Mouse (Mus musculus) hindbrain, embryonic 10.5 days (tissue): ENCODE results near the gene Ube2d2b. TPM values are rescaled to one million over a fixed set of nuclear protein-coding genes. Genes with fewer than 3 reads are reported as not detected.

Source experiments
- DNase-seq: peaks from one replicate; pipeline ENCODE4 v3.0.0-alpha.2; 2017; ENCODE audit warnings: low spot score
- H3K27ac ChIP-seq: fragments of 300-500 bp; sonication (generic); 2 replicates; pipeline ENCODE4 v1.5.1; 2016; ENCODE audit warnings: mild to moderate bottlenecking, moderate library complexity
- H3K27me3 ChIP-seq: fragments of 300-500 bp; sonication (generic); 2 replicates; pipeline ENCODE4 v1.6.1; 2016; ENCODE audit warnings: mild to moderate bottlenecking; ENCODE audit not compliant: poor library complexity, insufficient read depth, severe bottlenecking
- H3K36me3 ChIP-seq: fragments of 300-500 bp; sonication (generic); 2 replicates; pipeline ENCODE4 v1.6.1; 2016; ENCODE audit warnings: mild to moderate bottlenecking, moderate library complexity
- H3K4me1 ChIP-seq: fragments of 300-500 bp; sonication (generic); replicated peaks from 2 replicates; pipeline ENCODE4 v1.6.1; 2016; ENCODE audit warnings: mild to moderate bottlenecking
- H3K4me3 ChIP-seq: fragments of 300-500 bp; sonication (generic); 2 replicates; pipeline ENCODE4 v1.5.1; 2016; ENCODE audit warnings: mild to moderate bottlenecking, moderate library complexity
- H3K9me3 ChIP-seq: fragments of 300-500 bp; sonication (generic); 2 replicates; pipeline ENCODE4 v1.6.1; 2016; ENCODE audit warnings: mild to moderate bottlenecking, moderate library complexity
- WGBS: fragments of 180-500 bp; shearing (Covaris S2); methylation state at CpG from one replicate; pipeline ENCODE4 v1.1.7; 2016; 5-methylcytosine and 5-hydroxymethylcytosine counted together
- polyA plus RNA-seq: library from polyadenylated mRNA; unstranded; fragments of >200 nt; fragmentation: Nextera tagmentation; extraction: Ambion mirVana; gene quantifications from 2 replicates; pipeline ENCODE4 v1.2.1, GENCODE M21; 2016

Gene Ube2d2b
- polyA plus RNA-seq, 1 experiment from 2014 or later = 0.09 TPM

- H3K4me1 ChIP-seq = no peaks in the 10 kb centered on the region
- peaks cover 8% of the 10 kb centered on the region for H3K36me3 ChIP-seq
- no peak for DNase-seq
- H3K27me3 ChIP-seq = no peaks in the 10 kb centered on the region
- no peak overlapping the region for H3K4me3 ChIP-seq
- H3K9me3 ChIP-seq = no peaks in the 10 kb centered on the region
- WGBS = 80% methylated on average over 1 of the region's 1 CpGs
- H3K27ac ChIP-seq = no peak overlapping the region
These were observed 7.4 kb upstream of the Ube2d2b start for GRCm38 (mm10) chr5:107822521-107822920.

DNA sequence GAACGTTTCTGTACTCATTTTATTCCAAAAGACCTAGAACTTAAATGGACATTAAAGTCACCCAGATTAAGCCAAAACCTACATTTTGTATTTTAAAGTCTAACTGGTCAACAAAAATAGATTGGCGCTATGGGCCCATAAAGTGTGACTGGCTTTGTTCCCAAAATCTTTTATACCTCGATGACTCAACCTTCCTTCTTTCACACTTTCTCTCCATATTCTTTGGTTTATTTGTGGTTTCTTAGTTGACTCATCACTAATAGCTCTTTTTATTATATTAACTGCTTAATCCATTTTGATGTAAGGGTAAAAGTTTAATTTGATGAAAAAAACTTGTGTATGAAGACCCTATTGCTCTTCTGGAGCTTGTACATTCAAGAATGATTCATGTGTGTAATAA lies 1.5 kb downstream of the Ube2d2b start:
- H3K27ac ChIP-seq = no peak overlapping the region
- no peak for DNase-seq
- no peaks in the 10 kb centered on the region for H3K4me1 ChIP-seq
- peaks cover 13% of the 10 kb centered on the region for H3K36me3 ChIP-seq
- H3K27me3 ChIP-seq = no peaks in the 10 kb centered on the region
- WGBS = 96% methylated on average over 3 of the region's 3 CpGs
- no peak overlapping the region for H3K4me3 ChIP-seq
- H3K9me3 ChIP-seq = peaks cover 8% of the 10 kb centered on the region; the same call in 1 of the 2 replicates

GRCm38 (mm10) chr5:107834287-107834686 lies 4.4 kb downstream of the Ube2d2b start:
- DNase-seq = no peak
- Histone ChIP-seq H3K27ac (no peak overlapping the region), H3K9me3 (peaks cover 8% of the 10 kb centered on the region; the same call in 1 of the 2 replicates), H3K4me1 (no peaks in the 10 kb centered on the region), H3K4me3 (no peak overlapping the region), H3K27me3 (no peaks in the 10 kb centered on the region), H3K36me3 (peaks cover 13% of the 10 kb centered on the region)
- 100% methylated on average over 1 of the region's 1 CpGs for WGBS

- H3K9me3 ChIP-seq = no peaks in the 10 kb centered on the region
- no peak overlapping the region for H3K27ac ChIP-seq
- DNase-seq = no peak
- no peaks in the 10 kb centered on the region for H3K4me1 ChIP-seq
- peaks cover 19% of the 10 kb centered on the region for H3K36me3 ChIP-seq
- WGBS = 70% methylated on average over 3 of the region's 3 CpGs
- H3K4me3 ChIP-seq = no peak overlapping the region
- H3K27me3 ChIP-seq = no peaks in the 10 kb centered on the region
These were observed 9.2 kb downstream of the Ube2d2b start for GRCm38 (mm10) chr5:107838891-107839644.

- H3K27me3 ChIP-seq = no peaks in the 10 kb centered on the region
- no peak for DNase-seq
- H3K4me1 ChIP-seq = no peaks in the 10 kb centered on the region
- no peak overlapping the region for H3K27ac ChIP-seq
- 93% methylated on average over 5 of the region's 5 CpGs for WGBS
- no peak overlapping the region for H3K4me3 ChIP-seq
- H3K36me3 ChIP-seq = peaks cover 19% of the 10 kb centered on the region
- H3K9me3 ChIP-seq = no peaks in the 10 kb centered on the region
These were observed 10.8 kb downstream of the Ube2d2b start for GRCm38 (mm10) chr5:107840549-107841238.

- Histone ChIP-seq H3K27me3 (no peaks in the 10 kb centered on the region), H3K4me1 (no peaks in the 10 kb centered on the region), H3K9me3 (peaks cover 6% of the 10 kb centered on the region; the same call in 1 of the 2 replicates), H3K36me3 (peaks cover 12% of the 10 kb centered on the region), H3K27ac (no peak overlapping the region), H3K4me3 (no peak overlapping the region)
- 90% methylated on average over 5 of the region's 5 CpGs for WGBS
- DNase-seq = no peak
These were observed 17.4 kb downstream of the Ube2d2b start for GRCm38 (mm10) chr5:107847349-107847748.

GRCm38 (mm10) chr5:107847817-107848216 lies 17.9 kb downstream of the Ube2d2b start:
- no peak overlapping the region for H3K27ac ChIP-seq
- peaks cover 12% of the 10 kb centered on the region for H3K36me3 ChIP-seq
- no peak overlapping the region for H3K4me3 ChIP-seq
- WGBS = 86% methylated on average over 2 of the region's 2 CpGs
- H3K9me3 ChIP-seq = peaks cover 6% of the 10 kb centered on the region; the same call in 1 of the 2 replicates
- no peaks in the 10 kb centered on the region for H3K4me1 ChIP-seq
- DNase-seq = no peak
- H3K27me3 ChIP-seq = no peaks in the 10 kb centered on the region

GRCm38 (mm10) chr5:107848964-107849363 lies 19.1 kb downstream of the Ube2d2b start:
- DNase-seq = no peak
- H3K27ac ChIP-seq = no peak overlapping the region
- no peak overlapping the region for H3K4me3 ChIP-seq
- 0 out of 2 replicates have a peak, but pooled peaks cover 2% of the 10 kb centered on the region for H3K4me1 ChIP-seq
- peaks cover 6% of the 10 kb centered on the region; the same call in 1 of the 2 replicates for H3K9me3 ChIP-seq
- H3K36me3 ChIP-seq = peaks cover 12% of the 10 kb centered on the region
- no peaks in the 10 kb centered on the region for H3K27me3 ChIP-seq
- 91% methylated on average over 4 of the region's 4 CpGs for WGBS

DNA sequence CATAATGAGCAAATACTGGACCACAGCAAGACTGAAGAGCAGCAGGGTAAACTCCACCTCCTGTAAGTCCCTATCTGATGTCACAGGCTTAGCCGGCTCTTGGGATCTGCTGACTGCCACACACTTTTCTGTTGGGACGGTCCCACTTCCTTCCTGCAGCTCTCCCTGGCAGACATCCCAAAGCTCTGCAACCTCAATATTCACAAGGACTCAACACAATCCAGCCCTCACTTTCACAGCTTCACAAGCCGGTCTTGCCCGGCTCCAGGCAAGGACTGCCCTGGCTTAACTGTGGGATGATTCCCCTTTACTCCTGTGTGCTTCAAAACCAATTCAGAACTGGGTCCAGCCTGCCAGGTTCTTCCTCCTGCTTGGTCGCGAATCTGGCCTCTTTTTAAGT lies 23.9 kb downstream of the Ube2d2b start:
- no peak for DNase-seq
- Histone ChIP-seq H3K9me3 (peaks cover 6% of the 10 kb centered on the region; the same call in 1 of the 2 replicates), H3K27ac (no peak overlapping the region), H3K4me3 (no peak overlapping the region), H3K27me3 (no peaks in the 10 kb centered on the region), H3K4me1 (0 out of 2 replicates have a peak, but pooled peaks cover 4% of the 10 kb centered on the region), H3K36me3 (peaks cover 12% of the 10 kb centered on the region)
- 53% methylated on average over 6 of the region's 6 CpGs for WGBS

- DNase-seq = no peak
- 78% methylated on average over 3 of the region's 3 CpGs for WGBS
- H3K27me3 ChIP-seq = no peaks in the 10 kb centered on the region
- no peak overlapping the region for H3K4me3 ChIP-seq
- 0 out of 2 replicates have a peak, but pooled peaks cover 4% of the 10 kb centered on the region for H3K4me1 ChIP-seq
- no peak overlapping the region for H3K27ac ChIP-seq
- peaks cover 6% of the 10 kb centered on the region; the same call in 1 of the 2 replicates for H3K9me3 ChIP-seq
- H3K36me3 ChIP-seq = peaks cover 10% of the 10 kb centered on the region
These were observed 24.7 kb downstream of the Ube2d2b start for GRCm38 (mm10) chr5:107854556-107854955.

- Histone ChIP-seq H3K9me3 (no peaks in the 10 kb centered on the region), H3K27ac (no peak overlapping the region), H3K27me3 (no peaks in the 10 kb centered on the region), H3K36me3 (peaks cover under 1% of the 10 kb centered on the region; the same call in 1 of the 2 replicates), H3K4me1 (0 out of 2 replicates have a peak, but pooled peaks cover 4% of the 10 kb centered on the region), H3K4me3 (no peak overlapping the region)
- DNase-seq = no peak
- 98% methylated on average over 2 of the region's 2 CpGs for WGBS
These were observed 25.6 kb downstream of the Ube2d2b start for GRCm38 (mm10) chr5:107855546-107855945.

DNA sequence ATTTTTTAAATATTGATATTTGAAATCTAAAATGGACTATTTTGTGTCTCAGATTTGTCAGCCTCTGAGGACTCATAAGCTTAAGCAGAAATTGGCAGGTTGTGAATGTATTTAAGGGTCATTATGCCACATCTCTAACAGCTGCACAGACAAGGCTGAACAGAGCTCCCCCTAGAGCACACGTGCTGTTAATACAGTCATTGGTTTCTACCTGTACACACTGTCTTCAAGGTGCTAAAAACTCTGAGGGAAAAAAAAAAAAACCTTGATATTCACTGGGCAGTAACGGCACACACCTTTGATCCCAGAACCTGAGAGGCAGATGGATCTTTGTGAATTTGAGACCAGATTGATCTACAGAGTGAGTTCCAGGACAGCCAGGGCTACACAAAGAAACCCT lies 29.1 kb downstream of the Ube2d2b start:
- H3K36me3 ChIP-seq = no peaks in the 10 kb centered on the region
- no peaks in the 10 kb centered on the region for H3K27me3 ChIP-seq
- DNase-seq = no peak
- H3K27ac ChIP-seq = no peak overlapping the region
- H3K4me1 ChIP-seq = 0 out of 2 replicates have a peak, but pooled peaks cover 2% of the 10 kb centered on the region
- H3K4me3 ChIP-seq = no peak overlapping the region
- WGBS = 51% methylated on average over 2 of the region's 2 CpGs
- no peaks in the 10 kb centered on the region for H3K9me3 ChIP-seq

DNA sequence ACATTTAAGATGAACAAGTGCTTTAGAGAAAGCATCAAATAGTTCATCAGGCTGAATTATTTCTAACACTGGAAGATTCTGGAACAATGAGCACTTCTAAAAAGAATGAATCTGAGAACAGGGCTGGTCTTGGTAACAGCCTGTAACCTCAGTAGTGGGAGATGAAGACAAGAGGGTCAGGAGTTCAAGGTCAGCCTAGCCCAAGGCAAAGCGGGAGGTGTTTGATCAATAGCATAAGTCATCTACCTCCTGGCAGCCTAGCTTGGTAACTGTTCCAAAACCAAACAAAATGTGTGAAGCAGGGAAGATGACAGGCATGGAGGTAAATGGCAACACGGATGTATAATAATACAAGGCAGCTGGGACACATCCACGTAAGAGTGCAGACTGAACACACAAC lies 34.1 kb downstream of the Ube2d2b start:
- DNase-seq = no peak
- no peak overlapping the region for H3K27ac ChIP-seq
- H3K36me3 ChIP-seq = no peaks in the 10 kb centered on the region
- no peaks in the 10 kb centered on the region for H3K9me3 ChIP-seq
- WGBS = 90% methylated on average over 3 of the region's 3 CpGs
- H3K27me3 ChIP-seq = no peaks in the 10 kb centered on the region
- H3K4me1 ChIP-seq = peaks cover 15% of the 10 kb centered on the region
- no peak overlapping the region for H3K4me3 ChIP-seq
